Mouse (Mus musculus): ENCODE measurements at regions not wholly inside any gene's neighbourhood (a gene's known extent, or its start where the extent isn't known, plus 50 kb on each side); places are given as distances from the start of the nearest gene placed in this dataset.

DNA sequence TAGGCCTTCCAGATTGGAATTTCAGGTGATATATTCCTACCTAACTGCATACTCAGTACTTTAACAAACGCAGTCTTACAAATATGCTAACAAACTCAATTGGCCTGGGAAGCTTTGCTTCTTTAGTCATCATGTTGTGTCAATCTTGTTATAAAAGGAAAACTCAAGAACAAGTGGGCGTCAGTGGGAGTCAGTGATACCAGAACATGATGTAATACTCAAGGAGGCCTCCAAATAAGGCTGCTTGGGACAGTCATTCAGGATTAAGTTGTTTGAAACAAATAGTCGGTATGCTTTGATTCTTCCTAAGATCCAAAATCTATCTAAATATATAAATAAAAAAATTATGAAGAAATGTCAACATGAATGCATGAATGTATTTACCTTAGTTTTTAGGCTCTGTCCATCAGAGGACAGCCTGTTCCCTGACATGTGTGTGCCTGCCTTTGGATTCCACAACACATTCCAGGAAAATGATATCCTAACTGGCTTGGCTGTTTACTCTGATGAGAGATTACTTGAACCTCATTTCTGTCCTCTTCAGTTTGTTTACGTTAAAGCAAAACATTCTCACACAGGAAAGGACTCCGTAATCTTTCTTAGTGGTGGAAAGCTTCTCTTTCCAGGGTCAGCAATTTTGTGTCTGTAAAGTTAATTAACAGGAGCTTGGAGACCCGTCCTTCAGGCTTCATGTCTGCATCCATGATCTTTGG is 345.7 kb upstream of the Marcks start:
- no peak overlapping the region for H3K9ac ChIP-seq (ENCODE audit: control insufficient read depth, low read depth, low read length, poor library complexity, severe bottlenecking)
- no peak overlapping the region for H3K27ac ChIP-seq (ENCODE audit: control insufficient read depth, low read depth, low read length)
- H3K4me1 ChIP-seq (ENCODE audit: control insufficient read depth in 1 of 2, insufficient read depth in 2 of 2, low read length in 2 of 2): no peaks in the 10 kb centered on the region
- H3K9me3 ChIP-seq (replicated peaks; ENCODE audit: insufficient read depth, low read length): no peaks in the 10 kb centered on the region
- no peak for DNase-seq (ENCODE audit: low read depth, low spot score)
- TF ChIP-seq ZNF384 (IDR thresholded peaks at IDR 0.05; ENCODE audit: low read depth, low read length): no peak
- TF ChIP-seq POLR2A (IDR thresholded peaks at IDR 0.05; ENCODE audit: control insufficient read depth in 1 of 2, insufficient read depth in 1 of 2, low read depth in 1 of 2, low read length in 2 of 2, poor library complexity in 1 of 2): no peak
- no peak for TF ChIP-seq TCF12 (IDR thresholded peaks at IDR 0.05; ENCODE audit: low read depth, low read length)
- no peaks in the 10 kb centered on the region for H3K27me3 ChIP-seq (ENCODE audit: control insufficient read depth in 1 of 2, insufficient read depth in 2 of 2, low read length in 2 of 2)
- H3K4me3 ChIP-seq (ENCODE audit: control insufficient read depth in 1 of 2, insufficient read depth in 1 of 2, low read depth in 2 of 2, low read length in 2 of 2): no peak overlapping the region
- H3K79me2 ChIP-seq (ENCODE audit: control insufficient read depth, insufficient read depth, low read length, poor library complexity): no peaks in the 10 kb centered on the region
- H3K36me3 ChIP-seq (ENCODE audit: control insufficient read depth in 1 of 2, insufficient read depth in 2 of 2, low read length in 2 of 2): no peaks in the 10 kb centered on the region

DNA sequence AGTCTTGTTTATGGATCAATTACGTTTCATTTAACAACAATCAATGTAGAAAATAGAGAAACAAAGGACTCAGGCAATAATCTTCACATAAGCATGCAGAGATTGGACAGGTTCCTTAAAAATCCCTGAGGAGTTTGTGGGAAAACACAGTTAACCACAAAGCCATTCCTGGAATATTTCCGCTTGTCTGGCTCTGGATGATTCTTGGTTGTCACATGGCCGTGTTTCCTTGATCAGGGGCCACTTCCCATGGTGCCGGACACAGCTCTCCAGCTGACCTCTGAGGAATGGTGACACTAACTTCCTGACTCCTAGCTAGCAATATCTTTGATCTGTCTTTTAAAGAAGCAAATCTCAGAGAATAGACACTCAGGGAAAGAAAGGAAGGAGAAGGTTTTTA is 344.8 kb upstream of the Marcks start:
- no peaks in the 10 kb centered on the region for H3K79me2 ChIP-seq (ENCODE audit: control insufficient read depth, insufficient read depth, low read length, poor library complexity)
- no peak overlapping the region for H3K4me3 ChIP-seq (ENCODE audit: control insufficient read depth in 1 of 2, insufficient read depth in 1 of 2, low read depth in 2 of 2, low read length in 2 of 2)
- no peaks in the 10 kb centered on the region for H3K9me3 ChIP-seq (replicated peaks; ENCODE audit: insufficient read depth, low read length)
- DNase-seq (ENCODE audit: low read depth, low spot score): no peak
- H3K27ac ChIP-seq (ENCODE audit: control insufficient read depth, low read depth, low read length): no peak overlapping the region
- H3K4me1 ChIP-seq (ENCODE audit: control insufficient read depth in 1 of 2, insufficient read depth in 2 of 2, low read length in 2 of 2): no peaks in the 10 kb centered on the region
- H3K36me3 ChIP-seq (ENCODE audit: control insufficient read depth in 1 of 2, insufficient read depth in 2 of 2, low read length in 2 of 2): no peaks in the 10 kb centered on the region
- H3K27me3 ChIP-seq (ENCODE audit: control insufficient read depth in 1 of 2, insufficient read depth in 2 of 2, low read length in 2 of 2): no peaks in the 10 kb centered on the region
- TF ChIP-seq ETS1 (IDR thresholded peaks at IDR 0.05; ENCODE audit: low read depth, low read length) (no peak), CHD2 (IDR thresholded peaks at IDR 0.05; ENCODE audit: low read length) (no peak), POLR2AphosphoS2 (IDR thresholded peaks at IDR 0.05; ENCODE audit: low read length) (no peak), MAZ (IDR thresholded peaks at IDR 0.05; ENCODE audit: low read depth, low read length) (no peak), E2F4 (IDR thresholded peaks at IDR 0.05; ENCODE audit: borderline replicate concordance, low read depth, low read length) (no peak), MEF2A (IDR thresholded peaks at IDR 0.05; ENCODE audit: extremely low read depth, insufficient replicate concordance, low read depth, low read length, poor library complexity, severe bottlenecking) (no peak), EP300 (IDR thresholded peaks at IDR 0.05; ENCODE audit: low read depth in 1 of 2, low read length in 2 of 2) (no peak)
- H3K9ac ChIP-seq (ENCODE audit: control insufficient read depth, low read depth, low read length, poor library complexity, severe bottlenecking): no peak overlapping the region

DNA sequence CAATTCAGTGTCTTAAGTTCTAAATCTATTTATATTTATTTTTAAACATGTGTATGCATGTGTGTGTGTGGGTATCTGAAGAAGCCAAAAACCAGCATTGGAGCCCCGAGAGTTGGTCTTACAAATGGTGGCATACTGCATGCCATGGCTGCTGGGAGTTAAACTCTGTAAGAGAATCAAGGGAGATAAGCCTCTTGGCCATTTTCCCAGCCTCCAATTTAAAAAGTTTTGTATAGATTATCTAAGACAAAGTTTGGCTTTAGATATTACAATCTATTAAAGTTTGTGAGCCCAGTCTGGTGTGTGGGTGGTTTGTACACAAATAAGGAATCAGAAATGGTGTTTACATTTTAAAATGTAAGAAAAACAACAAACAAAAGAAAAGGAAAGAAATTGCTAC is 343.2 kb upstream of the Marcks start:
- Histone ChIP-seq H3K4me1 (ENCODE audit: control insufficient read depth in 1 of 2, insufficient read depth in 2 of 2, low read length in 2 of 2) (no peaks in the 10 kb centered on the region), H3K36me3 (ENCODE audit: control insufficient read depth in 1 of 2, insufficient read depth in 2 of 2, low read length in 2 of 2) (no peaks in the 10 kb centered on the region), H3K27me3 (ENCODE audit: control insufficient read depth in 1 of 2, insufficient read depth in 2 of 2, low read length in 2 of 2) (no peaks in the 10 kb centered on the region), H3K9ac (ENCODE audit: control insufficient read depth, low read depth, low read length, poor library complexity, severe bottlenecking) (no peak overlapping the region), H3K4me3 (ENCODE audit: control insufficient read depth in 1 of 2, insufficient read depth in 1 of 2, low read depth in 2 of 2, low read length in 2 of 2) (no peak overlapping the region), H3K79me2 (ENCODE audit: control insufficient read depth, insufficient read depth, low read length, poor library complexity) (no peaks in the 10 kb centered on the region), H3K9me3 (replicated peaks; ENCODE audit: insufficient read depth, low read length) (no peaks in the 10 kb centered on the region), H3K27ac (ENCODE audit: control insufficient read depth, low read depth, low read length) (no peak overlapping the region)
- DNase-seq (ENCODE audit: low read depth, low spot score): no peak
- no peak for TF ChIP-seq ETS1 (IDR thresholded peaks at IDR 0.05; ENCODE audit: low read depth, low read length)
- TF ChIP-seq MAFK (IDR thresholded peaks at IDR 0.05; ENCODE audit: borderline replicate concordance, low read depth, low read length): no peak
- TF ChIP-seq SIN3A (IDR thresholded peaks at IDR 0.05; ENCODE audit: low read length): no peak
- no peak for TF ChIP-seq USF2 (IDR thresholded peaks at IDR 0.05; ENCODE audit: borderline replicate concordance in 1 of 2, insufficient read depth in 1 of 2, low read depth in 1 of 2, low read length in 2 of 2)
- no peak for TF ChIP-seq USF1 (IDR thresholded peaks at IDR 0.05; ENCODE audit: low read depth, low read length)
- TF ChIP-seq CTCF (IDR thresholded peaks at IDR 0.05 in 2 of 3, conservative IDR thresholded peaks at IDR 0.05 in 1 of 3; ENCODE audit: control insufficient read depth in 1 of 3, insufficient read depth in 1 of 3, low read depth in 2 of 3, low read length in 3 of 3, poor library complexity in 1 of 3, severe bottlenecking in 1 of 3): no peak
- no peak for TF ChIP-seq MAX (IDR thresholded peaks at IDR 0.05; ENCODE audit: low read length)
- no peak for TF ChIP-seq ELF1 (IDR thresholded peaks at IDR 0.05; ENCODE audit: low read depth, low read length)
- TF ChIP-seq ZC3H11A (IDR thresholded peaks at IDR 0.05; ENCODE audit: low read depth, low read length): no peak
- no peak for TF ChIP-seq BHLHE40 (IDR thresholded peaks at IDR 0.05; ENCODE audit: borderline replicate concordance, low read depth, low read length)
